Mouse (Mus musculus) hindbrain, postnatal 0 days (tissue): Measurements from ENCODE around the gene Nck2. TPM values are rescaled to one million over a fixed set of nuclear protein-coding genes. Genes with fewer than 3 reads are reported as not detected.

Experiments used
- ATAC-seq: fragments of 200-750 bp; cut with Nextera tagmentation; 2 replicates; pipeline ENCODE4 v1.8.0; 2017; ENCODE audit warnings: mild to moderate bottlenecking, moderate TSS enrichment, moderate library complexity
- DNase-seq: peaks from one replicate; pipeline ENCODE4 v3.0.0-alpha.2; 2015; ENCODE audit warnings: low spot score
- H3K27ac ChIP-seq: fragments of 300-500 bp; sonication (generic); 2 replicates; pipeline ENCODE4 v1.5.1; 2014; ENCODE audit warnings: mild to moderate bottlenecking
- H3K27me3 ChIP-seq: fragments of 300-500 bp; sonication (generic); 2 replicates; pipeline ENCODE4 v1.6.1; 2014; ENCODE audit warnings: low read length, mixed read lengths; ENCODE audit not compliant: insufficient read depth
- H3K36me3 ChIP-seq: fragments of 300-500 bp; sonication (generic); 2 replicates; pipeline ENCODE4 v1.6.1; 2014; ENCODE audit warnings: low read length, mixed read lengths; ENCODE audit not compliant: insufficient read depth
- H3K4me1 ChIP-seq: fragments of 300-500 bp; sonication (generic); 2 replicates; pipeline ENCODE4 v1.6.1; 2014; ENCODE audit warnings: antibody characterized with exemption, low read length, mixed read lengths; ENCODE audit not compliant: insufficient read depth
- H3K4me2 ChIP-seq: fragments of 300-500 bp; sonication (generic); 2 replicates; pipeline ENCODE4 v1.6.1; 2014; ENCODE audit warnings: low read depth, mild to moderate bottlenecking, low read length, moderate library complexity, mixed read lengths
- H3K4me3 ChIP-seq: fragments of 300-500 bp; sonication (generic); 2 replicates; pipeline ENCODE4 v1.5.1; 2014; ENCODE audit warnings: low read length
- H3K9ac ChIP-seq: fragments of 300-500 bp; sonication (generic); replicated peaks from 2 replicates; pipeline ENCODE4 v1.6.1; 2014; ENCODE audit warnings: mild to moderate bottlenecking, low read length, moderate library complexity, mixed read lengths
- H3K9me3 ChIP-seq: fragments of 300-500 bp; sonication (generic); 2 replicates; pipeline ENCODE4 v1.6.1; 2016; ENCODE audit warnings: low read length, mixed read lengths
- CTCF ChIP-seq: IDR thresholded peaks from 2 replicates; pipeline ENCODE4 v1.5.1; 2016; ENCODE audit warnings: antibody characterized with exemption, control low read depth, low read depth
- WGBS: fragments of 180-500 bp; shearing (Covaris S2); extraction: QIAGEN DNeasy Blood & Tissue Kit; methylation state at CpG from one replicate; pipeline ENCODE4 v1.1.7; 2014; 5-methylcytosine and 5-hydroxymethylcytosine counted together
- polyA plus RNA-seq: library from polyadenylated mRNA; unstranded; fragments of >200 nt; fragmentation: Nextera tagmentation; extraction: Ambion mirVana; gene quantifications from 2 replicates; pipeline ENCODE4 v1.2.1, GENCODE M21; 2015
- total RNA-seq: library from RNA; depleted of rRNA; stranded (reverse); fragments of >200 nt; gene quantifications from 2 replicates; pipeline ENCODE4 v1.2.3, GENCODE M21; 2014

Nck2 gene
- total and polyA plus RNA-seq, 2 experiments from 2014 or later = 32.2 to 65.1 TPM

GRCm38 (mm10) chr1:43446731-43447601 lies 2.6 kb downstream of the Nck2 start:
- DNase-seq (peak; percentile 39), ATAC-seq (no peak)
- peak overlapping the region; percentile 89 for H3K4me2 ChIP-seq
- H3K4me1 ChIP-seq = peaks cover 11% of the 10 kb centered on the region
- H3K9me3 ChIP-seq = no peaks in the 10 kb centered on the region
- H3K36me3 ChIP-seq = no peaks in the 10 kb centered on the region
- H3K27ac ChIP-seq = peak overlapping the region; percentile 84; the same call in 1 of the 2 replicates
- H3K9ac ChIP-seq = peak overlapping the region; percentile 95
- no peaks in the 10 kb centered on the region for H3K27me3 ChIP-seq
- TF ChIP-seq CTCF = no peak
- WGBS = 15% methylated on average over 16 of the region's 16 CpGs
- peak overlapping the region; percentile 96 for H3K4me3 ChIP-seq

- no peak for TF ChIP-seq CTCF
- H3K4me3 ChIP-seq = peak overlapping the region; percentile 96
- no peaks in the 10 kb centered on the region for H3K9me3 ChIP-seq
- H3K4me2 ChIP-seq = peak overlapping the region; percentile 89
- ATAC-seq (no peak), DNase-seq (no peak)
- 0 out of 2 replicates have a peak overlapping the region, but pooled peaks have one; percentile 24 for H3K9ac ChIP-seq
- H3K4me1 ChIP-seq = peaks cover 11% of the 10 kb centered on the region
- WGBS = 42% methylated on average over 9 of the region's 9 CpGs
- H3K36me3 ChIP-seq = no peaks in the 10 kb centered on the region
- H3K27ac ChIP-seq = no peak overlapping the region
- H3K27me3 ChIP-seq = no peaks in the 10 kb centered on the region
Measured at GRCm38 (mm10) chr1:43447602-43448287, 3.4 kb downstream of the Nck2 start.

- TF ChIP-seq CTCF = no peak
- 73% methylated on average over 1 of the region's 1 CpGs for WGBS
- peaks cover 11% of the 10 kb centered on the region for H3K4me1 ChIP-seq
Measured at GRCm38 (mm10) chr1:43450811-43451210, 6.4 kb downstream of the Nck2 start.

GRCm38 (mm10) chr1:43453683-43454082 lies 9.3 kb downstream of the Nck2 start:
- Histone ChIP-seq H3K9me3 (no peaks in the 10 kb centered on the region), H3K4me1 (no peaks in the 10 kb centered on the region; the same call in 1 of the 2 replicates), H3K4me3 (no peak overlapping the region), H3K27ac (no peak overlapping the region), H3K27me3 (no peaks in the 10 kb centered on the region), H3K36me3 (no peaks in the 10 kb centered on the region), H3K9ac (no peak overlapping the region), H3K4me2 (no peak overlapping the region)
- TF ChIP-seq CTCF = no peak
- DNase-seq (no peak), ATAC-seq (no peak)
- WGBS = 78% methylated on average over 3 of the region's 3 CpGs

More at GRCm38 (mm10) chr1:43450811-43451210, 6.4 kb downstream of the Nck2 start:
- Histone ChIP-seq H3K4me2 (no peak overlapping the region), H3K9ac (no peak overlapping the region), H3K36me3 (no peaks in the 10 kb centered on the region), H3K9me3 (no peaks in the 10 kb centered on the region), H3K27ac (no peak overlapping the region), H3K4me3 (no peak overlapping the region), H3K27me3 (no peaks in the 10 kb centered on the region)
- no peak for DNase-seq
- no peak for ATAC-seq

- Histone ChIP-seq H3K36me3 (no peaks in the 10 kb centered on the region), H3K4me3 (no peak overlapping the region), H3K27ac (no peak overlapping the region), H3K9ac (no peak overlapping the region), H3K4me1 (no peaks in the 10 kb centered on the region; the same call in 1 of the 2 replicates), H3K27me3 (no peaks in the 10 kb centered on the region), H3K9me3 (no peaks in the 10 kb centered on the region), H3K4me2 (no peak overlapping the region)
- DNase-seq (no peak), ATAC-seq (no peak)
- 82% methylated on average over 8 of the region's 8 CpGs for WGBS
- no peak for TF ChIP-seq CTCF
Measured at GRCm38 (mm10) chr1:43454741-43455140, 10.4 kb downstream of the Nck2 start.

- no peak for TF ChIP-seq CTCF
- H3K9ac ChIP-seq = no peak overlapping the region
Measured at GRCm38 (mm10) chr1:43455196-43455595, 10.8 kb downstream of the Nck2 start.

More at GRCm38 (mm10) chr1:43455196-43455595, 10.8 kb downstream of the Nck2 start:
- Histone ChIP-seq H3K4me2 (no peak overlapping the region), H3K36me3 (no peaks in the 10 kb centered on the region), H3K4me3 (no peak overlapping the region), H3K9me3 (no peaks in the 10 kb centered on the region), H3K27ac (no peak overlapping the region), H3K4me1 (no peaks in the 10 kb centered on the region; the same call in 1 of the 2 replicates), H3K27me3 (no peaks in the 10 kb centered on the region)
- DNase-seq (no peak), ATAC-seq (no peak)
- 65% methylated on average over 1 of the region's 1 CpGs for WGBS
